Mouse (Mus musculus): ENCODE results near the gene Ankrd53. TPM values are rescaled to one million over a fixed set of nuclear protein-coding genes. Genes with fewer than 3 reads are reported as not detected.

Ankrd53 gene
- polyA plus RNA-seq (2012; rRNA removed; ENCODE audit: low replicate concordance), result not detected in 2 replicates

DNA sequence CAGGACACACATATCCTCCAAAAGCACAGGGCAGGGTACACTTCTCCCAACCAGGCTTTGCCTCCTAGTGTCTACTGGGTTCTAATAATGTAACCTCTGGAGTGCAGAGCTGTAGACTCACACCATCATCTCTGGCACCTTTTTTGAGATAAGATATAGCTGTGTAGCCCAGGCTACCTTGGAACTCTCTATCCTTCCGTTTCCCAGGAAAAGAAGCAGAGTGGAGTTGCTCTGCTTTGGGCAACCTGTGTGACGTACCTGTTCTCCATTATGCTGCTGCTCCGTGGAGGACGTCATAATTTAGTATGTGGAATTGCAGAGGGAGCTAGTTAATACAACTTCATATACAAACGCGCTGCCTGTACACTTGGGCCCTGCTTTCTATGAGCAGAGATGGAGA is at the start of gene Ankrd53:
Gene Ankrd53, plus strand, starts transcription at position 301 of the 400 bp plus-strand sequence.

DNA sequence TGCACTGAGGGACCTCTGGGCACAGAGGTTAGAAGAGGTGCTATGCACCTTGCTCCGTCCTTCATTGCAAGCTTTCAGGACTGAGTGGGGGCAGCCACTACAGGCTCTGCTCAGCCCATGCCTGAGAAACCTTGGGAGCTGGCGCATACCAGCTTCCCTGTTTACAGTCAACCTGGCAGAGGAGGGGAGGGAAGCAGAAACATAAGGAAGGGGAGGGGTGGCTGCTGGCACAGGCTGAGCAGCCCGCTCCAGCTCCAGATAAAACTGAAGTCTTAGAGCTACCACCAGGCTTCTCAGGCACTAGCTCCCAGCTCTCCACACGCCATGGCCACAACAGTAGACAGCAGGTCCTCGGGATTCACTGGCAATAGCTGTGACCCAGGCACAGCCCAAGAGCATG is 19.7 kb upstream of the Ankrd53 start, which contains the start of gene Atp6v1b1:
Gene Atp6v1b1, plus strand, starts transcription at position 230 of the 400 bp plus-strand sequence.

DNA sequence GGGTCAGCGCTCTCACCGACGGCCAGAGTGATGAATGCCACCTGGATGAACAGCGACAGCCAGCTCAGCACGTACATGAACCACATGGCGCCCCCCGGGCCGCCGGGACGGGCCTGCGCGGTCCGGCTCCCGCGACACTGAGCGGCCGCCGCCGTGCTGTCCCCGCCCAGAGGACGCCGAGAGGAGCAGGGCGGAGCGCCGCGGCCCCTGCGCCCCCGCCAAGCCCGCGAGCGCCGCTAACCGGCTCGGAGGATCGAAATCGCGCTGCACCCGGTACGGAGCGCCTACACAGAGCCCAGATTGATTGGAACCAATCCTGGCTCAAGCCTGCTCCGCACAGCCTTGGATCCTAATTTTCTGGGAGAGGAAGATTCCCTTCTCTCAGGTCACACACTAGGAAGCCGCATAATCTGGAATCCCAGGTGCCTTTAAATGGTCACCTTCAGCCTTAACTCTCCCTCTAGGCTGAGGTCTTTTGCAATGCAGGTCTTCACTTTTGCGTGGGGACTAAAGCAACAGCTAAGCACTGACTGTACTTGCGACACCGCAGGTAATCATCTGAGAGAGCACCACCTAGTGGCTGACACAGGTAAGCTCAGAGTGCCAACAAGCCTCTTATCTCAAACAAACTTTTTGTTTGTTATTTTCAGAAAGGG is 13.3 kb downstream of the Ankrd53 start, which contains the start of gene Tex261:
Gene Tex261, minus strand, starts transcription at position 176 of the 656 bp plus-strand sequence.

DNA sequence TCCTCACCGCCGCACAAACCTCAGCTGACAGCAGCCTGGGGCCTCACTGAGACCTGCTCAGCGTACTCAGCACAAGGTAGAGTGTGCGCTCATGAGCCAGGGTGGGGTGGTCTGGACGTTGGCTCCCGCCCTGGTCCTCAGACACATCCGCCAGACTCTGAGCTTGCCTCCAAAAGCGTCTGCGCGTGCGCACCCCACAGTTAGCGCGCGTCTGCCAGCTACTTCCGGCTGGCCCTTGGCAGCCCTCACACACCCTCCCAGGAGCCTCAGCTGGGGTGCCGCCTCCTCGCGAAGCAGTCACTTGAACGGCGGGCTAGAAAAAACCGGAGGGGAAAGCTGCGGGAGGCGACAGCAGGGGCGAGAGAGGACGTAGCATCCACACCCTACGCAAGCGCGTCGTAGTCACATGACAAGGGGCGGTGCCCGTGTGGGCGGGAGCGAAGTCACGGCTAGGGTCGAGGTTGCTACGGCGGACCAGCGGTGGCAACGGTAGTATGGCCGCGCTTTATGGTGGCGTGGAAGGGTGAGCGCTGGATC is 32.4 kb downstream of the Ankrd53 start, which contains the start of gene Nagk:
Gene Nagk, plus strand, starts transcription at position 223 of the 537 bp plus-strand sequence.

Other genes starting within 250 kb of the Ankrd53 start
- 37.2 and 899 TPM in 2 replicates for gene Actg2, start 226.4 kb upstream of the Ankrd53 start, polyA plus RNA-seq (2012; rRNA removed; ENCODE audit: low replicate concordance)
- gene Stambp, start 189.9 kb upstream of the Ankrd53 start, polyA plus RNA-seq (2012; rRNA removed; ENCODE audit: low replicate concordance), result 21.4 TPM in 2 replicates
- not detected in 2 replicates for gene Clec4f, start 106.5 kb upstream of the Ankrd53 start, polyA plus RNA-seq (2012; rRNA removed; ENCODE audit: low replicate concordance)
- gene Cd207, start 84.8 kb upstream of the Ankrd53 start, polyA plus RNA-seq (2012; rRNA removed; ENCODE audit: low replicate concordance), result 0.07 TPM in 1 of 2 replicates, not detected in the other
- gene Vax2, start 51.4 kb upstream of the Ankrd53 start, polyA plus RNA-seq (2012; rRNA removed; ENCODE audit: low replicate concordance), result not detected in 2 replicates
- not detected in 2 replicates for gene Atp6v1b1, start 19.7 kb upstream of the Ankrd53 start, polyA plus RNA-seq (2012; rRNA removed; ENCODE audit: low replicate concordance)
- 129 and 163 TPM in 2 replicates for gene Tex261, start 13.2 kb downstream of the Ankrd53 start, polyA plus RNA-seq (2012; rRNA removed; ENCODE audit: low replicate concordance)
- 31.9 and 33.2 TPM in 2 replicates for gene Nagk, start 32.3 kb downstream of the Ankrd53 start, polyA plus RNA-seq (2012; rRNA removed; ENCODE audit: low replicate concordance)
- gene Paip2b, start 69.1 kb downstream of the Ankrd53 start, polyA plus RNA-seq (2012; rRNA removed; ENCODE audit: low replicate concordance), result 12.0 and 14.2 TPM in 2 replicates
- 13.2 and 14.7 TPM in 2 replicates for gene Zfp638, start 104.5 kb downstream of the Ankrd53 start, polyA plus RNA-seq (2012; rRNA removed; ENCODE audit: low replicate concordance)
- 34.3 and 56.9 TPM in 2 replicates for gene Dysf, start 245.9 kb downstream of the Ankrd53 start, polyA plus RNA-seq (2012; rRNA removed; ENCODE audit: low replicate concordance)